Mouse (Mus musculus) heart, embryonic 10.5 days (tissue): Measurements from ENCODE around the gene Ccna1. TPM values are rescaled to one million over a fixed set of nuclear protein-coding genes. Genes with fewer than 3 reads are reported as not detected.

Source experiments
- DNase-seq: peaks from one replicate; pipeline ENCODE4 v3.0.0-alpha.2; 2017; ENCODE audit warnings: low spot score
- H3K27ac ChIP-seq: fragments of 300-500 bp; sonication (generic); 2 replicates; pipeline ENCODE4 v1.5.1; 2016; ENCODE audit warnings: mild to moderate bottlenecking
- H3K27me3 ChIP-seq: fragments of 300-500 bp; sonication (generic); 2 replicates; pipeline ENCODE4 v1.6.1; 2016; ENCODE audit warnings: mild to moderate bottlenecking; ENCODE audit not compliant: poor library complexity, insufficient read depth, severe bottlenecking
- H3K36me3 ChIP-seq: fragments of 300-500 bp; sonication (generic); 2 replicates; pipeline ENCODE4 v1.6.1; 2016; ENCODE audit warnings: mild to moderate bottlenecking, moderate library complexity
- H3K4me1 ChIP-seq: fragments of 300-500 bp; sonication (generic); 2 replicates; pipeline ENCODE4 v1.6.1; 2016; ENCODE audit warnings: mild to moderate bottlenecking
- H3K4me3 ChIP-seq: fragments of 300-500 bp; sonication (generic); 2 replicates; pipeline ENCODE4 v1.5.1; 2016; ENCODE audit warnings: mild to moderate bottlenecking, moderate library complexity
- H3K9me3 ChIP-seq: fragments of 300-500 bp; sonication (generic); 2 replicates; pipeline ENCODE4 v1.6.1; 2016; ENCODE audit warnings: mild to moderate bottlenecking, moderate library complexity
- WGBS: fragments of 180-500 bp; shearing (Covaris S2); methylation state at CpG from one replicate; pipeline ENCODE4 v1.1.7; 2016; 5-methylcytosine and 5-hydroxymethylcytosine counted together
- polyA plus RNA-seq: library from polyadenylated mRNA; unstranded; fragments of >200 nt; fragmentation: Nextera tagmentation; extraction: Ambion mirVana; gene quantifications from 2 replicates; pipeline ENCODE4 v1.2.1, GENCODE M21; 2016

Gene Ccna1
- polyA plus RNA-seq, 1 experiment from 2014 or later, result 0.65 TPM

DNA sequence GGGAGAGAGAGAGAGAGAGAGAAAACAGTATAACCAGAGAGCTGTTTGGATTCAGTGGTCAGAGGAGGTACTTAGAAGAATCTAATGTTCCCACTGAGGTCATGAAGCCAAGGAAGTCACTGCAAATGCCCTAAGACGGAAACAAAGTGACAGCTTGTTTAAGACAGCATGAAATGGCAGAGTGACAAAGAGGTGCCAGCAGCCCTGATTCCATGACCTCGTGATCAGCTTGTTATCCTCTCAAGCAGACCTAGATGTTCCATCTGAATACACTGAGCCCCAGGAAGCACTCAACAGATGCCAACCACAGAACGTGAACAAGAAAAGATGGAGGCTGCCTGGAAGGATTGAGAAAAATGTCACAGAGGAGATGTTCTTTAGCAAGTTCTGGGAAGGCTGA is 30.4 kb upstream of the Ccna1 start:
- H3K9me3 ChIP-seq, result no peaks in the 10 kb centered on the region
- H3K4me1 ChIP-seq, result no peaks in the 10 kb centered on the region
- no peak overlapping the region for H3K27ac ChIP-seq
- H3K27me3 ChIP-seq, result no peaks in the 10 kb centered on the region
- no peaks in the 10 kb centered on the region for H3K36me3 ChIP-seq
- no peak overlapping the region for H3K4me3 ChIP-seq
- no peak for DNase-seq
- 54% methylated on average over 3 of the region's 3 CpGs for WGBS

DNA sequence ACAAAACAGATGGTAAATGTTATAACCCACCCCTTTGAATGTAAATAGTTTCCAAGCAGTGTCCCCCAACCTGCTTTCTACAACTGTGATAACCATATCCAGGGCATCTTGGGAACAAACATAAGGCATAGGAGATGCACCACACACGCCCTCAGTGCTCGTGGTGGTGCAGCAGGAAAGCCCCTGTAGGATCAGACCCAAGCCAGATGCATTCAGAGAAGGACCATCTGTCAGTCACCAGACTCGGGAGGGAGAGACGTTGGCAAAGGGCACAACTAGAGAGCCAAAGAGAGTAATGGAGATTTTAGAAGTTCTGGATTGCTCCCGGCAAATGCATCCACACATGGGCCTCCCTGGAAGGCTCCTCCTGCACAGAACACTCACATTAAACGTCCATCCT is 29.5 kb upstream of the Ccna1 start:
- no peaks in the 10 kb centered on the region for H3K36me3 ChIP-seq
- H3K27ac ChIP-seq, result no peak overlapping the region
- 69% methylated on average over 6 of the region's 6 CpGs for WGBS
- DNase-seq, result no peak
- no peaks in the 10 kb centered on the region for H3K9me3 ChIP-seq
- no peaks in the 10 kb centered on the region for H3K27me3 ChIP-seq
- H3K4me1 ChIP-seq, result no peaks in the 10 kb centered on the region
- H3K4me3 ChIP-seq, result no peak overlapping the region

DNA sequence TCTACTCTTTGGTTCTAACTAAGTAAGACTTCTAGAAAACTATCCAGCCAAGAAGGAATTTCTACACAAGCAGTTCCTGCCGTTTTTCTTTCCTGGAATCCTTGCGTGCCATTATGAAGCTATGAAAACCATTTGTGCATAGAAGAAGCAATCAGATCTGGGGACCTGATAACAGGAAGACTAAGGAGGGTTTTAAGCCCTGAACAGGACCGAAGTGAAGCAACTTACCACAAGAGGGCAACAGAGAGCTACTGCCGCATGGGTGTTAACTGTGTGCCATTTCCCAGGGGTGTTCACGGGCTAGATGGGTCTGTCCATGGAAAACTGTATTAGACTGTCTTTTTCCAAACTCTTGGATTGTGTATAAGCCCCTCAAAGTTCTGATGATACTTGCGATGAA is 24.8 kb upstream of the Ccna1 start:
- H3K36me3 ChIP-seq, result no peaks in the 10 kb centered on the region
- no peak overlapping the region for H3K27ac ChIP-seq
- no peaks in the 10 kb centered on the region for H3K27me3 ChIP-seq
- H3K4me3 ChIP-seq, result no peak overlapping the region
- WGBS, result 17% methylated on average over 6 of the region's 6 CpGs
- H3K4me1 ChIP-seq, result no peaks in the 10 kb centered on the region
- H3K9me3 ChIP-seq, result no peaks in the 10 kb centered on the region
- DNase-seq, result no peak

DNA sequence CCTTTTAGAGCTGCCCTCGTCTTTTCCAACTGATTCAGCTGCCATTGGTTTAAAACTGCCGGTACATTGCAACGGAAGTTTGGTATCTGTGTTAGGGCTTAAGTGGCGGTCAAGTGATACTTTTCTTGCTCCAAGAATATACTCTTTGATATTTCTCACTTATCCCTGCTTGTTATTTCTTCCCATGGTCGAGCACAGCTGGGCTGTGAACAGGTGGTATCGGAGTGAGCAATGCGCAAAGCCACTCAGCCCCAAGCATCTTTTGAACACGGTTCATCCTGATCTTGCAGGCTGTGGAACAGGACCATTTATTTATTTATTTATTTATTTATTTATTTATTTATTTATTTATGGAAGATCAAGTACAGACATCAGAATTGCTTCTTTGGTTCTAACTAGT is 24.3 kb upstream of the Ccna1 start:
- DNase-seq, result no peak
- Histone ChIP-seq H3K4me1 (no peaks in the 10 kb centered on the region), H3K27ac (no peak overlapping the region), H3K4me3 (no peak overlapping the region), H3K27me3 (no peaks in the 10 kb centered on the region), H3K9me3 (no peaks in the 10 kb centered on the region), H3K36me3 (no peaks in the 10 kb centered on the region)
- WGBS, result 68% methylated on average over 8 of the region's 8 CpGs

DNA sequence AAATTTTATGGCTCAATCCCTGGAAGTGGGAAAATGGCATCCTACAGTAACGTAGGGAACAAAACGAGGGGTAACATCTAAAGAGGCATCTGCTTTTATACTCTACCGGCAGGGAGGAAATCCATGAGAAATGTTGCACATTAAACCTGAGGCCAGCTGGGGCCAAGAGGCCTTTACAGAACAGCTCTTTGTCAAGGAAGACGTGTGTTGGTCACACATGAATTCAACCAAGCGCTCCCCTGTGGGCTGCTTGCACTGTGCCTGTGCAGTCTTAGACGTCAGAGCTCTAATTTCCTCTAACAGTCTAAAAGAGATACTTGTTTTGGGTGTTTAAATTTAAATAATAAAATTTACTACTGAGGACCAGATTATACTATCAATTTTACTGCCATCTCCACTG is 22.9 kb upstream of the Ccna1 start:
- 78% methylated on average over 6 of the region's 6 CpGs for WGBS
- H3K36me3 ChIP-seq, result no peaks in the 10 kb centered on the region
- no peak for DNase-seq

DNA sequence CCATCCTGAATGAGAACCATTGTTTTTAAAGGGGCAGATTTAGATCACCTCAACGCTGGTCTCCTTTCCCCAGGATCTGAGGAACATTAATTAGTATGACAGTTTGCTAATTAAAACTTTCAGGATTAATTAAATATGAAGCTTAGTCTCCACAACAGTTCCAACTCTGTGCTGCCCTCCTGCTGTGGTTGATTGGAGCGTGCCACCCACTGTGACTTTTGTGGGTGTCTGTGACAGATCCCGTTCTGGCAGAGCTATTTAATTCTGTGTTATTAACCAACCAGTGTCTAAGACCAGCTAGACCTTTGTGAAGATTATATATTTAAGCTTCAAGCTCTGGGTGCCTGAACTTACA is 20.0 kb upstream of the Ccna1 start:
- H3K9me3 ChIP-seq, result no peaks in the 10 kb centered on the region
- WGBS, result 70% methylated on average over 3 of the region's 3 CpGs
- no peaks in the 10 kb centered on the region for H3K36me3 ChIP-seq
- no peaks in the 10 kb centered on the region for H3K4me1 ChIP-seq
- H3K27ac ChIP-seq, result no peak overlapping the region
- no peaks in the 10 kb centered on the region for H3K27me3 ChIP-seq
- H3K4me3 ChIP-seq, result no peak overlapping the region
- DNase-seq, result no peak

More for the DNA sequence above, 22.9 kb upstream of the Ccna1 start:
- Histone ChIP-seq H3K27ac (no peak overlapping the region), H3K4me1 (no peaks in the 10 kb centered on the region), H3K4me3 (no peak overlapping the region), H3K9me3 (no peaks in the 10 kb centered on the region), H3K27me3 (no peaks in the 10 kb centered on the region)

DNA sequence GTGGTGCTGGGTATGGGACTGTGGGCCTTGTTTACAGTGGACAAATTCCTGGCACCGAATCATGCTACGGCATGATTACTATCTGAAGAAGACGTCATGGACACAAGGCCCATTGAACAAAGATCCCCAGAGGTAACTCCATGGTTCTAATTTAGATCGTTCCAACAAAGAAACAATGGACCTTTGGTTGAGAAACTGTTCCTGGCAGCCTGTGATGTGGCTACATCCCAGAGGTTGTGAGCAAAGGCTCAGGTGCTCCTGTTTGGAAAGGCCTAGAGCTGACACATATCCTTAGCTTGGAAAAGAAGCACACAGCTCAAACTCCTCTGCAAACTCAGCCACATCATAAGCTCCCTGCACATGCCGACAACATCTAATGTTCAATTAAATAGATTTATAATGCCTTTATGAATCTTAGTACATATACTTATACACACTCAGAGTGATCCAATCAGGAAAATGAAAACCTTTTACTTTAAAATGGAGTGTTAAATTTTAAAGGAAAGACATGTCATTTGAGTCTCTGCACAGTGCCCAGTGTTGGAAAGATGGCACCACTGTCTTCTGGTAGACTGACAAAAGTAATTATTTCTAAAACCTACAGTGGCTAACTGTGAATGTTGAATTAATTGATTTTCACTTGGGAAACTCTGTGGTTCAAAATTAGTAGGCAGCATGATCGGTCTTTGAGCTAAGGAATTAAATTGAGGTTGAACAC is 19.4 kb upstream of the Ccna1 start:
- Histone ChIP-seq H3K4me1 (no peaks in the 10 kb centered on the region), H3K4me3 (no peak overlapping the region), H3K27ac (no peak overlapping the region), H3K9me3 (no peaks in the 10 kb centered on the region), H3K36me3 (no peaks in the 10 kb centered on the region), H3K27me3 (no peaks in the 10 kb centered on the region)
- DNase-seq, result no peak
- 80% methylated on average over 6 of the region's 6 CpGs for WGBS

DNA sequence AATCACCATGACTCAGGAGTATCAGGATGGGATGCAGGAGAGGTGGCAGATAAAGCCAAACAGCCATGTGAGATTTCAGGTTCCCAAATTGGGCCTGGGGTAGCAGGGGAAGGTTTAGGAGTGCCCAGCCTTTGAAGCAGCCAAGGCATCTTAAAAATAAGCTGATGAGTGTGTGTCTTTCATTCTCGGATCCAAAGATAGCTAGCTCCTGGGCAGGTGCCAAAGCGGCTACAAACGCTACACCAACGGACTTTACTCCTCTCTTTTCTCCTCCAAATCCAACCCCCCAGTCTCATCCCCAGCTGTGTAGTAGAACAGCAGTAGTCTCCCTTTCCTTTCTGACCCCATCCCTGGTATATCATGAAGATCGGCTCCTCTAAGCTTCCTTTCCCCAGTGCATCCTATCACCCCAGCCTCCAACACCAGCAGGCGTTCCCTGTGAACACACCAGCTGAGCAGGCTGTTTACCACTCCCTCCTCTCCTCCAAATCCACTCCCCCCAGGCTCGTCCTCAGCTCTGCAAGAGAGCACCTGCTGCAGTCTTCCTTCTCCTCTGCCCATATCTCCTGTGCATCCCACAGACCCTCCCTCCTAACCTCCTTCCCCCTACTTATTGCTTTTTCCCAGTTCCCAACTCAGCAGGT is 12.6 kb upstream of the Ccna1 start:
- Histone ChIP-seq H3K4me3 (no peak overlapping the region), H3K4me1 (no peaks in the 10 kb centered on the region), H3K9me3 (no peaks in the 10 kb centered on the region), H3K27me3 (peaks cover 10% of the 10 kb centered on the region), H3K27ac (no peak overlapping the region; the same call in 1 of the 2 replicates), H3K36me3 (no peaks in the 10 kb centered on the region)
- no peak for DNase-seq
- WGBS, result 25% methylated on average over 7 of the region's 7 CpGs

DNA sequence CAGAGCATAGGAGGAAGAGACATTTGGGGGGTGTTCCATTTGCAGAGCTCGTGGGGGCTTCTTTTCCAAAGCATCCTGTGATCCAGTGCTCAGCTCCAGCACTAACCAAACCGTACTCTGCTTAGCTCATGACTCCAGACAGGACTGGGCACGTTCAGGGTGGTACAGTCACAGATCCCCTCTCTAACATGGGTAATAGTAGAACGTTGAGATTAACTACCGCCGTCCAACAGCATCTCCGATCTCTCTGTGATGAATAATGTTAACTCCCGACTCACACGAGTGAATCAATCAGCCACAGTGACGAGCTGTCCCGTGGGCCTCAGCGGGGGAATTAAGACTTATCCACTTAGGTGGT is 11.3 kb upstream of the Ccna1 start:
- Histone ChIP-seq H3K4me1 (no peaks in the 10 kb centered on the region), H3K36me3 (no peaks in the 10 kb centered on the region), H3K9me3 (no peaks in the 10 kb centered on the region), H3K27me3 (peaks cover 15% of the 10 kb centered on the region), H3K4me3 (no peak overlapping the region), H3K27ac (no peak overlapping the region)
- 70% methylated on average over 12 of the region's 12 CpGs for WGBS
- no peak for DNase-seq

DNA sequence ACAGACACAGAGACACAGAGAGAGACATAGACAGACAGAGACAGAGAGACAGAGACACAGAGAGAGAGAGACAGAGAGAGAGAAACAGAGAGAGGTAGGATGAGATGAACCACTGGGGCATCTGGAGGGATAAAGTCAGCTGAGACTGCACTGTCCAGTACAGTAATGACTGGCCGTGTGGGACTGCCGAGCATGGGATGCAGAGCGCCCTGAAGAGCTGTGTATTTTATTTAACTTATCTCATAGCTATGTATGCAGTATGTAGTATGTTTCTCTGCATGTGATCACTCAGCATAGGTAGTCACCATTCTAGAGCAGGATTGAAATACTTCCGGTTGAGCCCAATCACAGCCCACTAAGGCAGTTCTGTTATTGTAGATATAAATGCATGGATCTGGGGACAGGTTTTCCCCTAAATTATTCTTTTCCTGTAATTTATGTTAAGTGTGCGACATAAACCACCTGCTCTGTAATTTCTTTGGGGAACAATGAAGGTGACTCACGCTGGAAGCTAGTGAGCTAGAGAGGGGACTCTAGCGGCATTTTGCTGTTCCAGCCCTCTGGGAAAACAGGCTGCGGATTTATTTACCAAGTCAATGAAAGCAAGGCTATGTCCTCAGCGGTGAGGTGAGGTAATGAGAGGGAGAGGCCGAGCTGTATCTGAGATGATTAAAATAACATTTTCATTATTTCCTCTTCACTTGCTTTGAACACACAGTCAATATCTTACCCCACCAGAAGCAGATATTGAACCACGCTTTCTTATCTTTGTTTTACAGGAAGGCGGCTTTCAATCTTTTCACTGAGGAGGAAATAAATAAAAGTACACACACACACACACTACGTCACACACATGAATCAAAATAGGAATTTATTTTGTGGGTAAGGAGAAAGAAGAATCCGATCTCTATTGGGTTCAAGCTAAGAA is 10.7 kb upstream of the Ccna1 start:
- Histone ChIP-seq H3K9me3 (no peaks in the 10 kb centered on the region), H3K36me3 (no peaks in the 10 kb centered on the region), H3K4me3 (no peak overlapping the region), H3K27me3 (peaks cover 15% of the 10 kb centered on the region), H3K27ac (no peak overlapping the region), H3K4me1 (no peaks in the 10 kb centered on the region)
- DNase-seq, result no peak
- WGBS, result 65% methylated on average over 14 of the region's 14 CpGs

DNA sequence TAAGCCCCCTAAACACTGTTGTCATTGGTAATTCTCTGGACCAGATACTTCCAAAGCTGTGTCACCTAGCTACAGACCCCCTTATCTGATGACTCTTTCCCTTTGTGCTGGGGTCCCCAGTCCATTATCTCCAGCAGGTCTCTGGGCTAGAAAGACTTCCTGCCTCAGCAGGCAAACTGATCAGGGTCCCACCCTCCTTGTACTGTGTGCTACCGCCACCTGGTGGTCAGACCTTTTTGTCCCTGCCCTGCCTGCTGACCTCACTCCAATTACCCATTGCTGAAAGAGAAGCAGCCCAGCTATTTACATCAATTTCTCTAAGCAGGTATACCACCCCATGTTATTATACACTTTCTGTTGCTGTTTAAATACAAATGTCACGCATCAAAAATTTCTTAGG is 9.1 kb upstream of the Ccna1 start:
- H3K27me3 ChIP-seq, result peaks cover 15% of the 10 kb centered on the region
- H3K4me1 ChIP-seq, result no peaks in the 10 kb centered on the region
- no peaks in the 10 kb centered on the region for H3K36me3 ChIP-seq
- H3K9me3 ChIP-seq, result no peaks in the 10 kb centered on the region
- H3K27ac ChIP-seq, result no peak overlapping the region
- no peak for DNase-seq
- WGBS, result 1% methylated on average over 2 of the region's 2 CpGs
- no peak overlapping the region for H3K4me3 ChIP-seq

DNA sequence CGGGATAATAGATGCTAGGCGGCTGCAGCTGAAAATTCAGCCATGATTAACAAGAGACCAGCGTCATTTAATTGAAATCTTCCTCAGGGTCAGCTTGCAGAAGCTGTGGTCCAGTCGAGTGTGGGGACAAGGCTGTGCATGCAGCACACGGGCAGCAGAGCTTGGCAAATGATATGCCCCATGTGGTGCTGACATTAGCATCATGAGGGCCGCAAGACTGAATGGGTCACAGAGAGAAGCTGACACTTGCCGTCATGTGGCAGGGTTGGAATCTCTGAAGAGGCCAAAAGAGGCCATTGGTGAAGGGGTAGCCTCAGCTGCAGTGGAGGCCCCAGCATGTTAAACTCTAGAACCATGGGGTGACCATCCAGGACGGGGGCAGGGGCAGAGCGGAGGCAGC is 7.4 kb upstream of the Ccna1 start:
- H3K27ac ChIP-seq, result no peak overlapping the region
- H3K9me3 ChIP-seq, result no peaks in the 10 kb centered on the region
- WGBS, result 67% methylated on average over 9 of the region's 9 CpGs
- no peak for DNase-seq
- no peaks in the 10 kb centered on the region for H3K4me1 ChIP-seq
- no peak overlapping the region for H3K4me3 ChIP-seq
- H3K27me3 ChIP-seq, result peaks cover 21% of the 10 kb centered on the region
- H3K36me3 ChIP-seq, result no peaks in the 10 kb centered on the region

DNA sequence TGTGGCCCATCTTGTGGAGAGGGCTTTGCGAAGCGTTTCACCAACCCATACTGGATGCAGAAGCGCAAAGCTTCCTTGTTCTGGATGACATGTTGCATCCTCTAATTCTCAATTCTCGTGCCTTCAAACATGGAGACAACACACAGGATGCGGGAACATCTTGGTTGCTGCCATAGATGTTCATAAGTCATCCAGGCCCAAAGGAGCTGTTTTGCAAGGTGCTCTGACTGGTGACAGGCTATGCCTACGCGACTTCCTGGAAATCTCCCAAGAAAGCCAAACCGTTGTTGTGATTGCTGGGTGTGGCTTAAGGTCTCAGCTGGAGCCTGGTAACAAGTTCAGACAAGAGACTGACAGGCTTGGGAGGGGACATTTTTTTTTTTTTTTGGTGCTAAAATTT is 1.1 kb upstream of the Ccna1 start:
- Histone ChIP-seq H3K27me3 (peaks cover 66% of the 10 kb centered on the region), H3K9me3 (no peaks in the 10 kb centered on the region), H3K4me1 (peaks cover 12% of the 10 kb centered on the region), H3K27ac (no peak overlapping the region), H3K4me3 (no peak overlapping the region), H3K36me3 (no peaks in the 10 kb centered on the region)
- no peak for DNase-seq
- 61% methylated on average over 8 of the region's 8 CpGs for WGBS
